Mouse (Mus musculus): ENCODE results near the gene Hist1h2ah. TPM values are rescaled to one million over a fixed set of nuclear protein-coding genes. Genes with fewer than 3 reads are reported as not detected.
A peak's percentile ranks its signal among the peaks of the same experiment; 100 is the strongest.

Hist1h2ah gene
- total and polyA plus RNA-seq, 3 experiments: 2.3 to 628 (median 8.1) TPM

DNA sequence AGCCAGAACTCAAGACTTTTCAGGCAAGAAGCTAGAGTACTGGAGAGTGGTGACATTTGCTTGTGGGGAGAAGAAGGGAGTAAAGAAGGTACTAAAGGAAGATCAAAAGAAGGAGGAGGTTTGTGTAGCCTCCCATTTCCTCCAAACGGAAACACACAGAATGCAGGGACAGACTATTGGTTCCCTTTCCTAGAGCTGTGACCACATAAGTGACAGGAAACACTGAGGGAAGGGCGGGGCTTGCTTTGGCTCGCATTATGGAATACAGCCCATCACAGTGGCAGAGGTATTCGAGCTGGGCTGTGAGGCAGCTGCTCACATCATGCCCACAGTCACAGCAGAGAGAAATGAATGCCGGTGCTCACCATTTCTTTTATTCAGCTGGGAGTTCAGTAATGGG is 33.5 kb downstream of the Hist1h2ah start:
- Histone ChIP-seq H3K9me3 (replicated peaks; ENCODE audit: low read length) (no peaks in the 10 kb centered on the region), H3K27ac (ENCODE audit: insufficient read depth, low read depth) (no peak overlapping the region), H3K4me2 (ENCODE audit: insufficient read depth, low read depth, poor library complexity, severe bottlenecking) (0 out of 2 replicates have a peak overlapping the region, but pooled peaks have one; percentile 30), H3K27me3 (replicated peaks) (peaks cover 68% of the 10 kb centered on the region), H3K36me3 (replicated peaks in 1 of 2; ENCODE audit: control insufficient read depth in 1 of 2, insufficient read depth in 1 of 2, low read length in 1 of 2) (no peaks in the 10 kb centered on the region), H3K79me2 (replicated peaks; ENCODE audit: control insufficient read depth, extremely low read depth, insufficient read depth, poor library complexity, severe bottlenecking) (no peaks in the 10 kb centered on the region), H3K4me1 (ENCODE audit: control insufficient read depth in 1 of 2, insufficient read depth in 2 of 2) (peaks cover 9 to 38% of the 10 kb centered on the region in 2 experiments), H3K9ac (ENCODE audit: insufficient read depth, low read depth) (no peak overlapping the region), H3K4me3 (replicated peaks in 1 of 3; ENCODE audit: low read depth in 2 of 3, low read length in 2 of 3, poor library complexity in 1 of 3) (no peak overlapping the region)
- dilution Hi-C loops (cut with MboI; ENCODE audit: extremely low pct_ligation_motif_present, extremely low pct_unique_long_range_greater_than_20kb, low sequenced_read_pairs) (no loop called here), in situ Hi-C loops (cut with MboI; ENCODE audit: low pct_ligation_motif_present, low pct_unique_long_range_greater_than_20kb, low sequenced_read_pairs) (loop anchor here (25.0 kb wide), 1 partner anchor 590 kb away; the partner anchor contains the start of gene Zkscan3)
- DNase-seq (ENCODE audit: extremely low read depth): no peak
- no peak for TF ChIP-seq USF1 (IDR thresholded peaks at IDR 0.05; ENCODE audit: low read depth, low read length)
- TF ChIP-seq RAD21 (IDR thresholded peaks at IDR 0.05; ENCODE audit: low read depth, low read length): no peak
- no peak for TF ChIP-seq JUN (IDR thresholded peaks at IDR 0.05; ENCODE audit: insufficient read depth, low read depth, low read length)
- TF ChIP-seq MAFK (IDR thresholded peaks at IDR 0.05; ENCODE audit: insufficient replicate concordance, low read length): no peak
- TF ChIP-seq UBTF (IDR thresholded peaks at IDR 0.05; ENCODE audit: low read depth, low read length): no peak
- no peak for TF ChIP-seq ZMIZ1 (IDR thresholded peaks at IDR 0.05; ENCODE audit: low read depth, low read length)
- TF ChIP-seq MAZ (IDR thresholded peaks at IDR 0.05; ENCODE audit: low read depth, low read length): no peak
- no peak for TF ChIP-seq ELF1 (IDR thresholded peaks at IDR 0.05; ENCODE audit: low read depth, low read length)
- TF ChIP-seq MEF2A (IDR thresholded peaks at IDR 0.05; ENCODE audit: borderline replicate concordance, low read depth, low read length): no peak
- no peak for TF ChIP-seq MYC (IDR thresholded peaks at IDR 0.05; ENCODE audit: low read depth, low read length)
- no peak for TF ChIP-seq CTCF (conservative IDR thresholded peaks at IDR 0.05 in 1 of 2, IDR thresholded peaks at IDR 0.05 in 1 of 2; ENCODE audit: low read depth in 2 of 2, low read length in 2 of 2)

DNA sequence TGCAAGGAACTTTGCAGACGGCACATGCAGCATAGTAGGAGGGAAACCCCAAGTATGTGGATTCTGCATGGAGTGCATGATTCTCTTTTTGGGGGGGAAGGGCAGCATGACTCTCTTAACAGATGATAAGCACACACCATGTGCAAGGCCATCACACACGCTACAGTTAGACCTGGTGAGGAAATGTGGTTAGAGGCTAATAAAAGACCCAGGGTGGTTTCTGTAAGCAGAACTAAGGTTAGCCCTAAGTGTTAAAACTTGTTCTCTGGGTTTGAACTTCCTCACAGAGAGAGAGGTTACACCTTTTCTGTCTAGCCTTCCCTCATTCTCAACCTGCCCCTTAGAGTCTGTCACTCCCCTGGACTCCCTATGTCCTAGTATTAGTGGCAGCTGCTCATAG is 34.0 kb downstream of the Hist1h2ah start:
- Histone ChIP-seq H3K27ac (ENCODE audit: insufficient read depth, low read depth) (no peak overlapping the region), H3K9me3 (replicated peaks; ENCODE audit: low read length) (no peaks in the 10 kb centered on the region), H3K27me3 (replicated peaks) (peaks cover 64% of the 10 kb centered on the region), H3K4me2 (ENCODE audit: insufficient read depth, low read depth, poor library complexity, severe bottlenecking) (no peak overlapping the region), H3K4me3 (replicated peaks in 1 of 3; ENCODE audit: low read depth in 2 of 3, low read length in 2 of 3, poor library complexity in 1 of 3) (no peak overlapping the region), H3K9ac (ENCODE audit: insufficient read depth, low read depth) (no peak overlapping the region), H3K79me2 (replicated peaks; ENCODE audit: control insufficient read depth, extremely low read depth, insufficient read depth, poor library complexity, severe bottlenecking) (no peaks in the 10 kb centered on the region), H3K36me3 (replicated peaks in 1 of 2; ENCODE audit: control insufficient read depth in 1 of 2, insufficient read depth in 1 of 2, low read length in 1 of 2) (no peaks in the 10 kb centered on the region), H3K4me1 (ENCODE audit: control insufficient read depth in 1 of 2, insufficient read depth in 2 of 2) (peaks cover 6 to 35% of the 10 kb centered on the region in 2 experiments)
- peak; percentile 22; the same call in 1 of the 2 replicates for TF ChIP-seq MXI1 (IDR thresholded peaks at IDR 0.05; ENCODE audit: low read depth, low read length)
- TF ChIP-seq EP300 (IDR thresholded peaks at IDR 0.05; ENCODE audit: low read length): peak; percentile 30; the same call in 1 of the 2 replicates
- TF ChIP-seq USF2 (conservative IDR thresholded peaks at IDR 0.05; ENCODE audit: low read depth, low read length): no peak
- TF ChIP-seq GABPA (IDR thresholded peaks at IDR 0.05; ENCODE audit: insufficient replicate concordance, low read depth, low read length): no peak
- TF ChIP-seq HCFC1 (IDR thresholded peaks at IDR 0.05; ENCODE audit: low read depth, low read length): no peak
- no peak for TF ChIP-seq CHD1 (IDR thresholded peaks at IDR 0.05; ENCODE audit: low read depth, low read length)
- TF ChIP-seq POLR2A (IDR thresholded peaks at IDR 0.05; ENCODE audit: low read depth, low read length): no peak
- no peak for TF ChIP-seq RAD21 (IDR thresholded peaks at IDR 0.05; ENCODE audit: low read depth, low read length)
- no peak for TF ChIP-seq ZMIZ1 (IDR thresholded peaks at IDR 0.05; ENCODE audit: low read depth, low read length)
- TF ChIP-seq BHLHE40 (IDR thresholded peaks at IDR 0.05; ENCODE audit: low read depth, low read length): 0 out of 2 replicates have a peak, but pooled peaks have one; percentile 24
- TF ChIP-seq JUND (conservative IDR thresholded peaks at IDR 0.05; ENCODE audit: low read depth, low read length): no peak
- 0 out of 2 replicates have a peak, but pooled peaks have one; percentile 60 for TF ChIP-seq MYC (IDR thresholded peaks at IDR 0.05; ENCODE audit: low read depth, low read length)
- in situ Hi-C loops (cut with MboI; ENCODE audit: low pct_ligation_motif_present, low pct_unique_long_range_greater_than_20kb, low sequenced_read_pairs) (loop anchor here (25.0 kb wide), 1 partner anchor 589 kb away; the partner anchor contains the start of gene Zkscan3), dilution Hi-C loops (cut with MboI; ENCODE audit: extremely low pct_ligation_motif_present, extremely low pct_unique_long_range_greater_than_20kb, low sequenced_read_pairs) (no loop called here)
- peak; percentile 43 for DNase-seq (ENCODE audit: extremely low read depth)
